Mouse (Mus musculus) CH12.LX (cell line): ENCODE measurements around the gene Ptcd2. TPM values are rescaled to one million over a fixed set of nuclear protein-coding genes. Genes with fewer than 3 reads are reported as not detected.

Experiments
- DNase-seq: peaks from one replicate; pipeline ENCODE4 v3.0.0-alpha.2; 2013; ENCODE audit errors: extremely low read depth
- H3K27ac ChIP-seq: 2 replicates; pipeline ENCODE4 v1.5.1; 2012; ENCODE audit warnings: low read depth, mild to moderate bottlenecking, control low read depth, moderate library complexity; ENCODE audit not compliant: insufficient read depth
- H3K27me3 ChIP-seq: replicated peaks from 2 replicates; pipeline ENCODE3; 2012; ENCODE audit warnings: inconsistent platforms
- H3K36me3 ChIP-seq, 2 experiments: replicated peaks in 1 of 2; 2 replicates each; pipeline versions ENCODE3 to v1.6.1; 2012; ENCODE audit warnings: inconsistent platforms in 1 of 2, low read length in 1 of 2, mild to moderate bottlenecking in 1 of 2, mixed read lengths in 1 of 2, moderate library complexity in 1 of 2; ENCODE audit not compliant: control insufficient read depth in 1 of 2, insufficient read depth in 1 of 2
- H3K4me1 ChIP-seq, 2 experiments: 2 replicates each; pipeline ENCODE4 v1.6.1; 2012; ENCODE audit warnings: inconsistent platforms in 1 of 2, moderate library complexity in 1 of 2; ENCODE audit not compliant: insufficient read depth in 2 of 2, control insufficient read depth in 1 of 2
- H3K4me2 ChIP-seq: 2 replicates; pipeline ENCODE4 v1.6.1; 2012; ENCODE audit warnings: low read depth, mild to moderate bottlenecking, control low read depth; ENCODE audit not compliant: poor library complexity, insufficient read depth, severe bottlenecking
- H3K4me3 ChIP-seq, 3 experiments: fragments of 150-350 bp in 1 of 3; sonication (generic) in 1 of 3; replicated peaks in 1 of 3; 2 replicates each; pipeline versions ENCODE3 to v1.5.1; 2011 to 2012; ENCODE audit warnings: low read depth in 2 of 3, low read length in 2 of 3, mild to moderate bottlenecking in 2 of 3, moderate library complexity in 2 of 3, control low read depth in 1 of 3, improper control_type of control experiment in 1 of 3, inconsistent platforms in 1 of 3, mixed read lengths in 1 of 3; ENCODE audit not compliant: poor library complexity in 1 of 3
- H3K79me2 ChIP-seq: replicated peaks from 2 replicates; pipeline ENCODE4 v1.6.1; 2012; ENCODE audit warnings: mild to moderate bottlenecking, moderate library complexity; ENCODE audit not compliant: control insufficient read depth, poor library complexity, insufficient read depth, severe bottlenecking; ENCODE audit errors: extremely low read depth
- H3K9ac ChIP-seq: 2 replicates; pipeline ENCODE4 v1.6.1; 2012; ENCODE audit warnings: low read depth, mild to moderate bottlenecking, control low read depth, moderate library complexity; ENCODE audit not compliant: insufficient read depth
- H3K9me3 ChIP-seq: replicated peaks from 2 replicates; pipeline ENCODE3; 2012; ENCODE audit warnings: low read length, inconsistent platforms, mixed read lengths
- CHD1 ChIP-seq: IDR thresholded peaks from 2 replicates; pipeline ENCODE4 v1.6.1; 2012; ENCODE audit warnings: low read depth, low read length, improper control_type of control experiment, inconsistent platforms
- CTCF ChIP-seq, 2 experiments: IDR thresholded peaks in 1 of 2; conservative IDR thresholded peaks in 1 of 2; 2 replicates each; pipeline ENCODE4 v1.5.1; 2011 to 2012; ENCODE audit warnings: low read depth in 2 of 2, low read length in 2 of 2, improper control_type of control experiment in 1 of 2, inconsistent platforms in 1 of 2, mild to moderate bottlenecking in 1 of 2, moderate library complexity in 1 of 2
- EP300 ChIP-seq: IDR thresholded peaks from 2 replicates; pipeline ENCODE4 v1.6.1; 2011; ENCODE audit warnings: low read length, improper control_type of control experiment
- IRF4 ChIP-seq: IDR thresholded peaks from 2 replicates; pipeline ENCODE4 v1.6.1; 2014; ENCODE audit warnings: low read depth, mild to moderate bottlenecking, inconsistent platforms, low read length, improper control_type of control experiment
- JUN ChIP-seq: IDR thresholded peaks from 2 replicates; pipeline ENCODE4 v1.6.1; 2011; ENCODE audit warnings: low read depth, mild to moderate bottlenecking, low read length, improper control_type of control experiment, moderate library complexity; ENCODE audit not compliant: insufficient read depth
- MEF2A ChIP-seq: IDR thresholded peaks from 2 replicates; pipeline ENCODE4 v1.6.1; 2014; ENCODE audit warnings: low read depth, mild to moderate bottlenecking, inconsistent platforms, low read length, improper control_type of control experiment, borderline replicate concordance
- PAX5 ChIP-seq: IDR thresholded peaks from 2 replicates; pipeline ENCODE4 v1.6.1; 2012; ENCODE audit warnings: low read length, inconsistent platforms, mixed read lengths
- POLR2AphosphoS2 ChIP-seq: IDR thresholded peaks from 2 replicates; pipeline ENCODE4 v1.6.1; 2011; ENCODE audit warnings: low read depth, low read length, improper control_type of control experiment
- RAD21 ChIP-seq: IDR thresholded peaks from 2 replicates; pipeline ENCODE4 v1.6.1; 2011; ENCODE audit warnings: low read depth, mild to moderate bottlenecking, low read length, improper control_type of control experiment, moderate library complexity
- SMC3 ChIP-seq: IDR thresholded peaks from 2 replicates; pipeline ENCODE4 v1.6.1; 2011; ENCODE audit warnings: low read depth, low read length, improper control_type of control experiment
- UBTF ChIP-seq: IDR thresholded peaks from 2 replicates; pipeline ENCODE4 v1.6.1; 2012; ENCODE audit warnings: low read depth, mild to moderate bottlenecking, inconsistent platforms, low read length, improper control_type of control experiment, moderate library complexity
- USF1 ChIP-seq: IDR thresholded peaks from 2 replicates; pipeline ENCODE4 v1.6.1; 2014; ENCODE audit warnings: low read depth, mild to moderate bottlenecking, inconsistent platforms, low read length, improper control_type of control experiment
- ZC3H11A ChIP-seq: IDR thresholded peaks from 2 replicates; pipeline ENCODE4 v1.6.1; 2012; ENCODE audit warnings: low read depth, mild to moderate bottlenecking, inconsistent platforms, low read length, improper control_type of control experiment
- ZMIZ1 ChIP-seq: IDR thresholded peaks from 2 replicates; pipeline ENCODE4 v1.6.1; 2012; ENCODE audit warnings: low read depth, mild to moderate bottlenecking, inconsistent platforms, low read length, improper control_type of control experiment
- dilution Hi-C: fragments of 300-500 bp; cut with MboI; formaldehyde crosslinking; loops from 2 replicates; pipeline ENCODE4 v1.14.3; 2020; ENCODE audit warnings: low sequenced_read_pairs; ENCODE audit not compliant: extremely low pct_unique_long_range_greater_than_20kb, extremely low pct_ligation_motif_present
- in situ Hi-C: fragments of 300-500 bp; cut with MboI; formaldehyde crosslinking; loops from 3 replicates; pipeline ENCODE4 v1.14.3; 2019; ENCODE audit warnings: low sequenced_read_pairs, low pct_ligation_motif_present, low pct_unique_long_range_greater_than_20kb, mixed read lengths
- polyA plus RNA-seq: library from polyadenylated mRNA; unstranded; fragments of >175 nt; gene quantifications from 2 replicates; pipeline ENCODE4 v1.2.1, GENCODE M21; 2012; ENCODE audit warnings: low read depth; ENCODE audit not compliant: insufficient read length
- total RNA-seq, 2 experiments: library from RNA; depleted of rRNA; stranded (reverse); fragments of 300-350 nt in 1 of 2; fragments of >200 nt in 1 of 2; gene quantifications; 2 replicates each; pipeline ENCODE4 v1.2.3; 2012 to 2014

Ptcd2 gene
- total and polyA plus RNA-seq, 3 experiments = 32.4 to 92.9 (median 52.2) TPM

DNA sequence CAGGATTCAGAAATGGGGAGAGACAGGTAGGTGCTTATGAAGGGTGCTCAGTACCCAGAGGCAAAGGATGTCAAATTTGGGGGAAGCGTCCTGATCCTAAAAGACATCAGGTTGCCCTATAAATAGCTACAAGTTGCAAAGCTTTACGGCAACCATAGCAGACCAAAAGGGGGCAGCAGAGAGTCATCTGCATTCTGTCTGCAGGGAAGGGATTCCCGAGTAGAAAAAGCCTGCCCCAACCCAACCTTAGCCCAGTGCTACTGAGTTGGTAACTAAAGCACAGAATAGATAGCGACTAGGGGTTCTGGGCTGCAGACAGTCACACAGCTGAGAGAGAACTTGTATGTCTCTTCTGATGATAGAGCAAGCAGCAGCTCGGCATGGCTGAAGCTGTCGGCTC lies 31.0 kb upstream of the Ptcd2 start:
- peak; percentile 64 for DNase-seq
- no peaks in the 10 kb centered on the region for H3K27me3 ChIP-seq
- no peaks in the 10 kb centered on the region for H3K79me2 ChIP-seq
- in situ Hi-C loops = loop anchor here (10.0 kb wide), 1 partner anchor 469 kb away; no protein-coding TSS in a partner anchor
- TF ChIP-seq CTCF (conservative IDR thresholded peaks at IDR 0.05 in 1 of 2, IDR thresholded peaks at IDR 0.05 in 1 of 2; ENCODE audit: low read depth in 2 of 2, low read length in 2 of 2) = peak; percentile 73 to 81
- TF ChIP-seq EP300 = no peak
- no peak for TF ChIP-seq ZC3H11A
- peak; percentile 74; the same call in 1 of the 2 replicates for TF ChIP-seq MEF2A
- peak; percentile 72 for TF ChIP-seq RAD21
- peak; percentile 66 for TF ChIP-seq SMC3
- H3K36me3 ChIP-seq = peaks cover 9 to 69% of the 10 kb centered on the region in 2 experiments
- no peak overlapping the region for H3K4me3 ChIP-seq
- H3K4me2 ChIP-seq = no peak overlapping the region
- no peak overlapping the region for H3K27ac ChIP-seq
- dilution Hi-C loops = loop anchor here (25.0 kb wide), 1 partner anchor 137 kb away; the partner anchor contains the start of gene Map1b
- H3K4me1 ChIP-seq = peaks cover 0 to 23% of the 10 kb centered on the region in 2 experiments; a peak in 2 of 4 replicates
- H3K9me3 ChIP-seq = no peaks in the 10 kb centered on the region
- H3K9ac ChIP-seq = no peak overlapping the region

DNA sequence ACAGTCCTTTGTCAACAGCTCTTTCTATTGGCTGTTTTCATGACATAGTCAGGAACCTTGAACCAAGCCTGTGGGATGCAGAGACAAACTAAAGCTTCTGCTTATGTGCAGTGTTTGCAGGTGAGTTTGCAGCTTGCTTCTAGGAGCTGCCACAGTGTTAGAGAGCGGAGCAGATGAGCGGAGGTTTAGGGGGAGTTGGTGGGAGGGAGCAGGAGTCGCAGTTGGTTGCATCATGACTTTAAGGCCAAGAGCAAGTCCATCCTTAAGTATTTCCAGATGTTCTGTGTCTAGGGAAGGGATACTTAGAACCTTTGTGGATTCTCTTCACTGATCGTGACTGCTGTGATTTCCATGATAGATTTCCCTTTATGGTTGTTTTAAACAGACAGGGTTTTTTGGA lies 29.7 kb upstream of the Ptcd2 start:
- H3K9me3 ChIP-seq = no peaks in the 10 kb centered on the region
- dilution Hi-C loops = no loop called here

DNA sequence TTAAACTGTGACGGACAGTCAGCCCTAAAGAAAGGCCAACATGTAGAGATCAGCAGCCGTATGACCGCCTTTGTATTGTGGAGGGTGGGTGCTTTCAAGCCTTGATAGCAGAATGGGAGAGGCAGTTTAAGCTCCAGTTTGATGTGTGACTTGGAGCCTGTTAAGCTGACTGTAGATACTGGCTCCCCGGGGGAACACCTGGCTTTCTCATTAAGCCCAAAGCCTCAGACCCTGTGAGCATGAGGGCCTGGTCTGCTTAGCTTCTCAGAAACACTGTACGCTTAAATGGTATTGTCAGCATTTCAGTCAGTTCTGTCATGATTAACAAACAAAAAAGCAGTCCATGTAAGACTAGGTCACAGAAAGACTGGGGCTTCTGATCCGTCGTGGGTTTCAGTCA lies 29.2 kb upstream of the Ptcd2 start:
- no peak for TF ChIP-seq ZMIZ1
- no peak for TF ChIP-seq MEF2A
- TF ChIP-seq, all 38 proteins: peak for 0
- dilution Hi-C loops = no loop called here

More for the DNA sequence above, 29.7 kb upstream of the Ptcd2 start:
- H3K36me3 ChIP-seq = peaks cover 6 to 62% of the 10 kb centered on the region in 2 experiments
- TF ChIP-seq JUN (no peak), IRF4 (no peak), PAX5 (no peak), CHD1 (no peak), MEF2A (no peak), UBTF (no peak), USF1 (no peak), POLR2AphosphoS2 (no peak)
- no peak overlapping the region for H3K9ac ChIP-seq
- no peak overlapping the region for H3K4me3 ChIP-seq
- peaks cover 0 to 23% of the 10 kb centered on the region in 2 experiments; a peak in 2 of 4 replicates for H3K4me1 ChIP-seq
- no peak overlapping the region for H3K4me2 ChIP-seq
- H3K27me3 ChIP-seq = no peaks in the 10 kb centered on the region
- in situ Hi-C loops = loop anchor here (10.0 kb wide), 1 partner anchor 471 kb away; no protein-coding TSS in a partner anchor
- DNase-seq = no peak
- H3K27ac ChIP-seq = no peak overlapping the region
- H3K79me2 ChIP-seq = no peaks in the 10 kb centered on the region

More for the DNA sequence above, 29.2 kb upstream of the Ptcd2 start:
- H3K27me3 ChIP-seq = no peaks in the 10 kb centered on the region
- peaks cover 6 to 63% of the 10 kb centered on the region in 2 experiments for H3K36me3 ChIP-seq
- H3K4me1 ChIP-seq = peaks cover 0 to 23% of the 10 kb centered on the region in 2 experiments; a peak in 2 of 4 replicates
- H3K4me3 ChIP-seq = no peak overlapping the region
- in situ Hi-C loops = loop anchor here (10.0 kb wide), 1 partner anchor 471 kb away; no protein-coding TSS in a partner anchor
- no peak overlapping the region for H3K4me2 ChIP-seq
- no peaks in the 10 kb centered on the region for H3K9me3 ChIP-seq
- H3K27ac ChIP-seq = no peak overlapping the region
- no peak overlapping the region for H3K9ac ChIP-seq
- no peak for DNase-seq
- no peaks in the 10 kb centered on the region for H3K79me2 ChIP-seq
